Mouse (Mus musculus) liver, embryonic 11.5 days (tissue): ENCODE results near the gene Mybphl. TPM values are rescaled to one million over a fixed set of nuclear protein-coding genes. Genes with fewer than 3 reads are reported as not detected.

Experiments
- ATAC-seq: fragments of 200-750 bp; cut with Nextera tagmentation; replicated peaks from 2 replicates; pipeline ENCODE4 v1.8.0; 2017; ENCODE audit warnings: moderate number of reproducible peaks, mild to moderate bottlenecking, moderate TSS enrichment, moderate library complexity; ENCODE audit not compliant: low FRiP score
- DNase-seq: peaks from one replicate; pipeline ENCODE4 v3.0.0-alpha.2; 2017; ENCODE audit warnings: low spot score
- H3K27ac ChIP-seq: fragments of 300-500 bp; sonication (generic); 2 replicates; pipeline ENCODE4 v1.5.1; 2014; ENCODE audit warnings: mild to moderate bottlenecking, low read depth, low read length, control low read depth
- H3K27me3 ChIP-seq: fragments of 300-500 bp; sonication (generic); replicated peaks from 2 replicates; pipeline ENCODE4 v1.6.1; 2014; ENCODE audit warnings: low read length, mixed read lengths; ENCODE audit not compliant: control insufficient read depth, insufficient read depth
- H3K36me3 ChIP-seq: fragments of 300-500 bp; sonication (generic); 2 replicates; pipeline ENCODE4 v1.6.1; 2014; ENCODE audit warnings: mild to moderate bottlenecking, low read length, moderate library complexity, mixed read lengths; ENCODE audit not compliant: control insufficient read depth, insufficient read depth
- H3K4me1 ChIP-seq: fragments of 300-500 bp; sonication (generic); replicated peaks from 2 replicates; pipeline ENCODE4 v1.6.1; 2014; ENCODE audit warnings: low read length, mixed read lengths; ENCODE audit not compliant: control insufficient read depth, insufficient read depth
- H3K4me2 ChIP-seq: fragments of 300-500 bp; sonication (generic); 2 replicates; pipeline ENCODE4 v1.6.1; 2014; ENCODE audit warnings: mild to moderate bottlenecking, control low read depth, moderate library complexity
- H3K4me3 ChIP-seq: fragments of 300-500 bp; sonication (generic); 2 replicates; pipeline ENCODE4 v1.5.1; 2014; ENCODE audit warnings: low read depth, low read length, control low read depth
- H3K9ac ChIP-seq: fragments of 300-500 bp; sonication (generic); 2 replicates; pipeline ENCODE4 v1.6.1; 2014; ENCODE audit warnings: low read depth, low read length, control low read depth
- H3K9me3 ChIP-seq: fragments of 300-500 bp; sonication (generic); 2 replicates; pipeline ENCODE4 v1.6.1; 2016; ENCODE audit warnings: low read length, inconsistent platforms, mixed read lengths; ENCODE audit not compliant: control insufficient read depth
- whole genome bisulfite sequencing: fragments of 180-500 bp; shearing (Covaris S2); extraction: QIAGEN DNeasy Blood & Tissue Kit; methylation state at CpG from one replicate; pipeline ENCODE4 v1.1.7; 2014; 5-methylcytosine and 5-hydroxymethylcytosine counted together
- polyA plus RNA-seq: library from polyadenylated mRNA; unstranded; fragments of >200 nt; fragmentation: Nextera tagmentation; extraction: Ambion mirVana; gene quantifications from 2 replicates; pipeline ENCODE4 v1.2.1, GENCODE M21; 2014

The Mybphl gene
- polyA plus RNA-seq, result 0.47 and 1.2 TPM in 2 replicates

DNA sequence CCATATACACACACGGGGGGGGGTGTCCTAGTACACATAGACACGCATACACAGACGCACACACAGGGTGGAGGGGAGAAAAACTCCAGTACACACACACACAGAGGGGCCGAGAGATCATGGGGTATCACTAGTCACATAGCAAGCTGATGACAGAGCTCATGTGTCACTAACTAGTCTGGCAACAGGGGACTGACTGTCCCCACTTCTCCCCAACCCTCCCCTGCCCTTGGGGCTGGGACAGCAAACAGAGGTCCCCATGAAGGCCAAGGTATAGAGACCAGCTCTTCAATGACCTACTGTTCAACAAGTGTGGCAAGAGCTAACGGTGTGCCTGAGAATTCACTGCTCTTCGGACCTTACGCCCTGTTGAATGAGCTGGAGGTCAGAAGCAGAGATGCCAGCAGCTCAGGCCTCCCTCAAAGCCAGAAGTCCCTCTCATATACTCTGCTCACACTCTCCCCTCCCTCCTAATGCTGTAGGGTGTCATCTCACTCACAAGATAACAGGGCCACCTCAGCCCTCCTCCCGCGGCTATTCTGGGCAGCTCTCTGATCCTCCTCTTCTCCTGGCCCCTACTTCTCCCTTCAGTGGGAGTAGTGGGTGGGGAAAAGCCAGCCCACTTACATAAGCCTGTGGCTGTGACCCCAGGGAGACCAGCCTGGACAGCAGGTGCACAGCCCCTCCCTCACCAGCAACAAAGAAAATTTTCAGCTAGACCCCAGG is at the start of gene Mybphl:
Mybphl (plus strand) TSS at position 642 of the 726 bp plus-strand sequence.
- Histone ChIP-seq H3K4me3 (no peak within 1 kb of the TSS), H3K27me3 (no peaks in the 10 kb centered on the region), H3K4me2 (no peak within 1 kb of the TSS), H3K9ac (no peak within 1 kb of the TSS), H3K4me1 (peaks cover 22% of the 10 kb centered on the region), H3K36me3 (no peaks in the 10 kb centered on the region), H3K27ac (no peak within 1 kb of the TSS), H3K9me3 (no peaks in the 10 kb centered on the region)
- DNase-seq (no peak), ATAC-seq (no peak)
- WGBS, result 56% methylated on average over 9 of the region's 9 CpGs

DNA sequence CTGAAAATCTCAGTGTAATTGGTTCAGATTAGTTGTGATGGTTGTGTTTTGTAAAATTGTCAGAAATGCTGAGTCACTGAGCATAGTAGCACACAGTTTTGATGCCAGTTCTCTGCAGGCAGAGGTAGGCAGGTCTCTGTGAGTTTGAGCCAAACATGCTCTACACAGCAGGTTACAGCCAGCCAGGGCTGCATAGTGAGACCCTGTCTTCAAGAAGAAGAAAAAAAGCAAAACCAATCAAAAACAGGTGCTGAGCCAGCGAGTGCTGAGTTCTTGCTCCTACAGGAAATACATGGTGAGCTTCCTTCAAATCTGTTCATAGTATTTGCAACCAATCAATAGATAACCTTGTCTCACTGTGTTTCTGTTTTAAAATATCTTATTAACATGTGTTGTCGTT is 46.2 kb upstream of the Mybphl start:
- WGBS, result 60% methylated on average over 2 of the region's 2 CpGs

DNA sequence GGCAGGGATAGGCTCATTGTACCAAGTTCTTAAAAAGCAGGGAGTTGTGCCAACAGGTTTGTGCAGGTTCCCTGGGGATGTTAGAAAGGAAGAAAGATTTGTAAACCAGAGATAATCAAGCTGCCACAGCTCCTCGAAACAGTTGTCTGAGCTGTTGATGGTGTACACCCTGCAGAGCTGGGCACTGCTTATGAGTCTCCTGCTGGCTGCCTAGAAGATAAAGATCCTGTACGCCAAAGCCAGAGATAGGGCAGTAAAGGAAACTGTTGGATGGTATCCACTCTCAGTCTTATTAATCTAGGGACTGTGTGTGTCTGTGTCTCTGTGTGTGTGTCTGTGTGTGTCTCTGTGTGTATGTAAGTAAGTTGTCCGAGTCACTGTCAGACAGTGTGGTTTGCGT is 43.0 kb upstream of the Mybphl start:
- Histone ChIP-seq H3K4me3 (no peak overlapping the region), H3K4me2 (no peak overlapping the region), H3K9ac (no peak overlapping the region), H3K36me3 (no peaks in the 10 kb centered on the region), H3K4me1 (peaks cover 4% of the 10 kb centered on the region; the same call in 1 of the 2 replicates), H3K27me3 (no peaks in the 10 kb centered on the region), H3K9me3 (no peaks in the 10 kb centered on the region), H3K27ac (no peak overlapping the region)
- ATAC-seq (no peak), DNase-seq (no peak)
- 64% methylated on average over 4 of the region's 4 CpGs for WGBS

More for the DNA sequence above, 46.2 kb upstream of the Mybphl start:
- ATAC-seq (no peak), DNase-seq (no peak)
- H3K27me3 ChIP-seq, result no peaks in the 10 kb centered on the region
- no peak overlapping the region for H3K27ac ChIP-seq
- no peaks in the 10 kb centered on the region for H3K9me3 ChIP-seq
- no peak overlapping the region for H3K4me3 ChIP-seq
- no peak overlapping the region for H3K4me2 ChIP-seq
- no peak overlapping the region for H3K9ac ChIP-seq
- no peaks in the 10 kb centered on the region for H3K36me3 ChIP-seq
- H3K4me1 ChIP-seq, result peaks cover 7% of the 10 kb centered on the region; the same call in 1 of the 2 replicates

DNA sequence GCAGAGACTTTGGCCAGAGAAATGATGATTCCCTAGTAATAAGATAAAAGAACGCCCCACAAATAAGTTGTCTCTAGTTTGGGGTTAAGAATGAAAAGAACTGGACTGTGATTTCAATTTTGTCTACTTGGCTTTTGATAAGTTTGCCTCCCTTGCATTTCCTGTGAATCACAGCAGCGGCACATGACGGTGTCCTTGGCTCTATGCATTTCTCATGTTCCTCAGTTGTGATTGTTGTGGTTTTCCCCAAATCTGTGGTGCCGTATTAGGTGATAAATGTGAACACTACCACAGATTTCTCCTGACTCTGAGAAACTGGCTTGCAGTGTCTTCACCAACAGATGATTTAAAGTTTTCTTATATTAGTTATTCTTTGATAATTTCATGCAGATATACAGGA is 42.6 kb upstream of the Mybphl start:
- 62% methylated on average over 4 of the region's 4 CpGs for WGBS
- Histone ChIP-seq H3K27ac (no peak overlapping the region), H3K9ac (no peak overlapping the region), H3K9me3 (no peaks in the 10 kb centered on the region), H3K4me3 (no peak overlapping the region), H3K4me2 (no peak overlapping the region), H3K27me3 (no peaks in the 10 kb centered on the region), H3K36me3 (no peaks in the 10 kb centered on the region), H3K4me1 (peaks cover 4% of the 10 kb centered on the region; the same call in 1 of the 2 replicates)
- no peak for ATAC-seq
- DNase-seq, result no peak

DNA sequence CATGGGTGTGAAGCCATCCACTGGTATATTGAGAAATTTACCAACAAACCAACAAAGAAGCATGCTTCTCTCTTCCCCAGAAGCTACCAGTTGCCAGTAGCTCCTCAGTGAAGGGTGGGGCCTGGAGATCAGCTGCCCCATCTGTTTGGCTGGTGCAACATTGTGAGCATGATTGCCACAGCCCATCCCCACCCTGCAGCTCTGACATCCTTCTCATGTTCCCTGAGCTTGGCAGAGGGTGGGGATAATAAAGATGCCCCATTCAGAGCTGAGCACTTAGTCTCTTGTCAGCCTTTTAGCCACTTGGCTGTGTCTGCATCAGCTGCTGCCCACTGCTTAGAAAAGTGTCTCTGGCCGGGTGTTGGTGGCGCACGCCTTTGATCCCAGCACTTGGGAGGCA is 41.7 kb upstream of the Mybphl start:
- Histone ChIP-seq H3K9ac (no peak overlapping the region), H3K9me3 (no peaks in the 10 kb centered on the region), H3K4me1 (peaks cover 4% of the 10 kb centered on the region; the same call in 1 of the 2 replicates), H3K27me3 (no peaks in the 10 kb centered on the region), H3K27ac (no peak overlapping the region), H3K36me3 (no peaks in the 10 kb centered on the region), H3K4me3 (no peak overlapping the region), H3K4me2 (no peak overlapping the region)
- DNase-seq (no peak), ATAC-seq (peak; percentile 76)
- 89% methylated on average over 3 of the region's 3 CpGs for WGBS

DNA sequence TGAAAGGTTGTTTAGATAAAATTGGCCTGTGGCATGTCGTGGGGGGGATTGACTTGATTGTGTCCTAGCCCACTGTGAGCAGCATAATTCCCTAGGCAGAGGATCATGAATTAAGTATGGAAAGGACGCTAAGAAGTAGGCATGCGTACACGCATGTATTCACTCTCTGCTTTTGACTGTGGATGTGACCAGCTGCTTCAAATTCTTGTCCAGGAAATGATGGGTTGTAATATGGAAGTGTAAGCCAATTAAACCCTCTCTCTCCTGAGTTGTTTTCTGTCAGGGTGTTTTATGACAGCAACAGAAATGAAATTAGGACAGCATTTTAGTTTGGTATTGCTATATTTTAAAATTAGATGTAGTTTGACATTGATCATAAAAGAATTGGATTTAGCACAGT is 39.9 kb upstream of the Mybphl start:
- Histone ChIP-seq H3K4me2 (no peak overlapping the region), H3K9me3 (no peaks in the 10 kb centered on the region), H3K4me3 (no peak overlapping the region), H3K36me3 (no peaks in the 10 kb centered on the region), H3K4me1 (peaks cover 4% of the 10 kb centered on the region; the same call in 1 of the 2 replicates), H3K9ac (no peak overlapping the region), H3K27ac (no peak overlapping the region), H3K27me3 (no peaks in the 10 kb centered on the region)
- WGBS, result 86% methylated on average over 4 of the region's 4 CpGs
- no peak for DNase-seq
- no peak for ATAC-seq

DNA sequence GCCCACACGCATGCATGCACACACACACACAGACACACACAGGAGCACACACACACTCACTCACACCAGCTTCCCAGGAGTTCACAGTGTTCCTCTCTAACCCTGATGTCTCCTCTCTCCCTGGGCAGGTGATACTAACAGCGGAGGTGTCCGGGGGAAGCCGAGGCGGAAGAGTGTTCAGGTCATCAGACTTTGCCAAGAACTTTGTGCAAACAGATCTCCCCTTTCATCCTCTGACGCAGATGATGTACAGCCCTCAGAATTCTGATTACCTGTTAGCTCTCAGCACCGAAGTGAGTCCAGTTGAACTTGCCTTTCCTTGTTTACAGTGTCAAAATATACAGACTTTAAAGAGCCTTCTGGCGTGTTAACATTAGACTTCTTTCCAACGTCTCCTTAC is 39.2 kb upstream of the Mybphl start:
- Histone ChIP-seq H3K4me3 (no peak overlapping the region), H3K4me1 (peaks cover 4% of the 10 kb centered on the region; the same call in 1 of the 2 replicates), H3K4me2 (no peak overlapping the region), H3K27me3 (no peaks in the 10 kb centered on the region), H3K27ac (no peak overlapping the region), H3K9ac (no peak overlapping the region), H3K9me3 (no peaks in the 10 kb centered on the region), H3K36me3 (no peaks in the 10 kb centered on the region)
- 85% methylated on average over 9 of the region's 9 CpGs for WGBS
- ATAC-seq (no peak), DNase-seq (no peak)

DNA sequence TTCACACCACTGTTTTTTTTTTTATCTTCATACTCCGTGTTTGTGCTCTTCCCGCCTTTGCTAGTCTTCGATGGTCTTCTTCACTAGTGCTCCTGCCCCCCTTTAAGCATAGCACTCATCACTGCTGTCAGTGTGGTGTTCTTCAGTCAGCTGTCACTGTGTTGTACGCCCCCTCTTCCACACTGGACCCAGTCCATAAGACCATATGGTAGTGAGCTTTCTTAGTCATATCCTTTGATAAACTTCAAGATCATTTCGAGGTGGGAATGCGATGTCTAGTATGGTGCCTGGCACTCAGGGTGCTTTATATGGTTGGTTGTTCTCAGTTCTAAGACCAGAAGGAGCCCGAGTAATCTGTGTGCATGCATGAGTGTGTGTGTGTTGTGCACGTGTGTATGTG is 37.4 kb upstream of the Mybphl start:
- no peak for DNase-seq
- Histone ChIP-seq H3K27me3 (no peaks in the 10 kb centered on the region), H3K36me3 (no peaks in the 10 kb centered on the region; the same call in 1 of the 2 replicates), H3K4me3 (no peak overlapping the region), H3K27ac (no peak overlapping the region), H3K9me3 (no peaks in the 10 kb centered on the region), H3K4me2 (no peak overlapping the region), H3K4me1 (peaks cover 4% of the 10 kb centered on the region; the same call in 1 of the 2 replicates), H3K9ac (no peak overlapping the region)
- 85% methylated on average over 8 of the region's 8 CpGs for WGBS
- no peak for ATAC-seq

DNA sequence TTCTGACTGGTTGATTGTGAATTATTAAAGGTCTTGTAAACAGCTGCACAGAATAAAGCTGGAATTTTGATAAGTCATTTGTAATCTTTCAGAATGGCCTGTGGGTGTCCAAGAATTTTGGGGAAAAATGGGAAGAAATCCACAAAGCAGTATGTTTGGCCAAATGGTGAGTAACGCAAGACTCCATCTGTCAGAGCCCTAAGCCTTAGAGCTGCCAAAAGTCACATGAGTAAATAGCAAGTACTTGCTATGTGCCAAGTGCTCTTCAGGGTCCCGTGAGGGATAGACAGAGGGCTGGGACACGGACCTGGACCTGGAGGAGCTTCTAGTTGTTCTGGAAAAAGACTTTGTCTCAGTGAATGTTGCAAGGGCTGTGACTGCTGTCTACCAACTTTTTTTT is 36.8 kb upstream of the Mybphl start:
- Histone ChIP-seq H3K9ac (no peak overlapping the region), H3K27me3 (no peaks in the 10 kb centered on the region), H3K9me3 (no peaks in the 10 kb centered on the region), H3K27ac (no peak overlapping the region), H3K4me2 (no peak overlapping the region), H3K4me1 (peaks cover 2% of the 10 kb centered on the region; the same call in 1 of the 2 replicates), H3K4me3 (no peak overlapping the region), H3K36me3 (no peaks in the 10 kb centered on the region; the same call in 1 of the 2 replicates)
- DNase-seq (no peak), ATAC-seq (no peak)
- 84% methylated on average over 3 of the region's 3 CpGs for WGBS
